Mouse (Mus musculus) skeletal muscle tissue, postnatal 0 days (tissue): ENCODE measurements around the gene Ipp. TPM values are rescaled to one million over a fixed set of nuclear protein-coding genes. Genes with fewer than 3 reads are reported as not detected.

Experiments
- polyA plus RNA-seq: library from polyadenylated mRNA; unstranded; fragments of >200 nt; fragmentation: Nextera tagmentation; extraction: Ambion mirVana; gene quantifications from 2 replicates; pipeline ENCODE4 v1.2.1, GENCODE M21; 2015

Ipp gene
- polyA plus RNA-seq: 13.9 and 14.0 TPM in 2 replicates

GRCm38 (mm10) chr4:116507425-116508218, at the start of gene Ipp:
Ipp (plus strand) TSS chr4:116507549.

DNA sequence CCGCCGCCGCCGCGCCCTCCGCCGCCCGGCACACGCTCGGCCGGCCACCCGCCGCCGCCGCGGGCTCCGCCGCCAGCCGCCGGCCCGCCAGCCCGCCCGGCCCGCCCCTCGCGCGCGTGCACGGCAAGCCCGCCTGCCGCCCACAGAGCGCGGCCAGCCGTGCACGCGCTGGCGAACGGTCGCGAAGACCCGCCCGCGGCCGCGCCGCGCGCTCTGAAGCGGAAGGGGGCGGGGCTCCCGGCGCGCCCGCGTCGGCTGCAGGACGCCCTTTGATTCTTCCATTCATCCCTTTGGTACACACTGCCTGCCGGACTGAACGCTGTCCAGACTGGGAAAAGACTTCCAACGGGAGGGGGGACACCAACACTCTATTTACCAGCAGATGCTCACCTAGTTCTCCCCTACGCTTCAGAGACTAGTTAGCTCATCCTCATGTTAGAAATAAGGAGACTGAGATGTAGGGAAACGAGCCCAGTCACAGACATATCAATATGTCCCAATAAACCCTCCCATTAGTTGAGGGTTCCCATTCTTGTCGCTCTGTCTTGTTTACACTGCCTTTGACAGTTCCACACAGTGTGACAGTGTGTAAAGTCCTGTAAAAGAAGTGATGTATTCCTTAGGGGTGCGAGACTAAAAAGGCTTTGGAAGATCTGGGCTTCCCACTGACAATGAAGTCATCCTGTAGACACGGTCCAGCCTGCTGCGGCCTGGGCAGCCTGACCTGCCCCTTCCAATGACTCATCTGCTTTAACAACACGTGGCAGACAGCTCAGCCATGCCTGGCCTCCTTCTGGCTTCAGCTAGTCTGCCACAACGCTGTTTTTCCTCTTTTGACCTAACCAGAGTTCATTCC, 43.0 kb upstream of the Ipp start, which contains the start of gene Mast2:
TSS of gene Mast2 (minus strand) at position 58 of the 856 bp plus-strand sequence.

GRCm38 (mm10) chr4:116555413-116556300, 48.3 kb downstream of the Ipp start, which contains the start of gene Tmem69:
Tmem69 (minus strand) TSS chr4:116555936.

GRCm38 (mm10) chr4:116557306-116558121, 50.2 kb downstream of the Ipp start, which contains the start of gene Gpbp1l1:
Gpbp1l1 (plus strand) TSS chr4:116557658.

Other genes starting within 250 kb of the Ipp start
- 20.7 and 24.9 TPM in 2 replicates for gene Mast2, start 43.4 kb upstream of the Ipp start, polyA plus RNA-seq
- gene Tmem69, start 48.4 kb downstream of the Ipp start, polyA plus RNA-seq: 22.3 and 24.0 TPM in 2 replicates
- gene Gpbp1l1, start 50.1 kb downstream of the Ipp start, polyA plus RNA-seq: 20.5 and 22.0 TPM in 2 replicates
- gene Ccdc17, start 89.1 kb downstream of the Ipp start, polyA plus RNA-seq: 3.6 and 4.7 TPM in 2 replicates
- gene Nasp, start 120.4 kb downstream of the Ipp start, polyA plus RNA-seq: 19.7 and 26.7 TPM in 2 replicates
- gene Akr1a1, start 144.1 kb downstream of the Ipp start, polyA plus RNA-seq: 409 and 505 TPM in 2 replicates
- 559 and 700 TPM in 2 replicates for gene Prdx1, start 178.0 kb downstream of the Ipp start, polyA plus RNA-seq
- gene Mmachc, start 200.9 kb downstream of the Ipp start, polyA plus RNA-seq: 21.8 and 23.0 TPM in 2 replicates
- gene Ccdc163, start 201.0 kb downstream of the Ipp start, polyA plus RNA-seq: 9.9 and 11.5 TPM in 2 replicates
- 3.0 and 3.5 TPM in 2 replicates for gene Tesk2, start 213.4 kb downstream of the Ipp start, polyA plus RNA-seq